Mouse (Mus musculus) cerebellum, adult 2 months (tissue): ENCODE measurements around the gene Fbxo5.

Experiments
- CTCF ChIP-seq: fragments of 200-500 bp; IDR thresholded peaks from 2 replicates; pipeline ENCODE4 v1.5.1; 2011; ENCODE audit warnings: low read depth, mild to moderate bottlenecking, control low read depth, low read length, moderate library complexity, borderline replicate concordance; ENCODE audit not compliant: insufficient read depth
- POLR2A ChIP-seq: fragments of 200-500 bp; IDR thresholded peaks from 2 replicates; pipeline ENCODE4 v1.6.1; 2011; ENCODE audit warnings: low read length, control low read depth, borderline replicate concordance; ENCODE audit not compliant: insufficient read depth

- TF ChIP-seq POLR2A (peak; percentile 67; the same call in 1 of the 2 replicates), CTCF (no peak)
Measured at GRCm38 (mm10) chr10:5805731-5806307, 419 bp upstream of the Fbxo5 start.
